Mouse (Mus musculus) limb, embryonic 15.5 days (tissue): Measurements from ENCODE around the gene Tmem119. TPM values are rescaled to one million over a fixed set of nuclear protein-coding genes. Genes with fewer than 3 reads are reported as not detected.

ENCODE experiments used
- ATAC-seq: fragments of 200-750 bp; cut with Nextera tagmentation; 2 replicates; pipeline ENCODE4 v1.8.0; 2017; ENCODE audit warnings: low read depth, moderate TSS enrichment; ENCODE audit not compliant: insufficient number of reproducible peaks, low FRiP score, low TSS enrichment
- H3K27ac ChIP-seq: fragments of 300-500 bp; sonication (generic); 2 replicates; pipeline ENCODE4 v1.5.1; 2015; ENCODE audit warnings: moderate library complexity, mild to moderate bottlenecking, inconsistent platforms
- H3K27me3 ChIP-seq: fragments of 300-500 bp; sonication (generic); 2 replicates; pipeline ENCODE4 v1.6.1; 2015; ENCODE audit warnings: inconsistent platforms
- H3K36me3 ChIP-seq: fragments of 300-500 bp; sonication (generic); 2 replicates; pipeline ENCODE4 v1.6.1; 2015; ENCODE audit warnings: inconsistent platforms
- H3K4me1 ChIP-seq: fragments of 300-500 bp; sonication (generic); 2 replicates; pipeline ENCODE4 v1.6.1; 2015; ENCODE audit warnings: inconsistent platforms
- H3K4me2 ChIP-seq: fragments of 300-500 bp; sonication (generic); 2 replicates; pipeline ENCODE4 v1.6.1; 2015; ENCODE audit warnings: mild to moderate bottlenecking, inconsistent platforms
- H3K4me3 ChIP-seq: fragments of 300-500 bp; sonication (generic); 2 replicates; pipeline ENCODE4 v1.5.1; 2015; ENCODE audit warnings: mild to moderate bottlenecking, inconsistent platforms
- H3K9ac ChIP-seq: fragments of 300-500 bp; sonication (generic); 2 replicates; pipeline ENCODE4 v1.6.1; 2015; ENCODE audit warnings: inconsistent platforms
- H3K9me3 ChIP-seq: fragments of 300-500 bp; sonication (generic); 2 replicates; pipeline ENCODE4 v1.6.1; 2016; ENCODE audit warnings: inconsistent platforms
- WGBS: fragments of 180-500 bp; shearing (Covaris S2); methylation state at CpG from one replicate; pipeline ENCODE4 v1.1.7; 2015; 5-methylcytosine and 5-hydroxymethylcytosine counted together
- polyA plus RNA-seq: library from polyadenylated mRNA; unstranded; fragments of >200 nt; fragmentation: Nextera tagmentation; extraction: Ambion mirVana; gene quantifications from 2 replicates; pipeline ENCODE4 v1.2.1, GENCODE M21; 2015

The Tmem119 gene
- polyA plus RNA-seq, 1 experiment from 2014 or later, result 204 TPM

DNA sequence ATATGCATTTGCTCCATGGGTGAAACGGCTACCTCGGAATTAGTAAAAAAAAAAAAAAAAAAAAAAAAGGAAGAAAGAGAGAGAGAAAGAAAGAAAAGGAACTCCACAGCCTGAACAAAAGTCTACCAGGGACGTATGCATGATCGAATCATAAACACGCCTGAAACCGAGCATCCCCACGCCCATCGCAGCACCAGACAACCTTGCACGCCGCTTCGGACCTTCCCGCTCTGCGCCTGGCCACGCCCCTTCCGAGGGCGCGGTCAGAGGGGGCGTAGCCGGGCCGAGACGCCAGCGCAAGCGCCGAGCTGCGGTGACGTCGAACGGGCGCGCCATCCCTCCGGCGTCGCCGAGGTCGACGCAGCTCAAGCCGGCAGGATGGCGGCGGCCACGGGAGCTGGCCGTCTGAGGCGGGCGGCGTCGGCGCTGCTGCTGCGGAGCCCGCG is 27.8 kb downstream of the Tmem119 start, which contains the start of the genes Sart3 and Iscu:
Sart3 (minus strand) TSS at position 61 of the 446 bp plus-strand sequence.
Iscu (plus strand) TSS at position 299 of the 446 bp plus-strand sequence.
- Histone ChIP-seq H3K4me3 (peak within 1 kb of the TSS; percentile 100), H3K27me3 (no peaks in the 10 kb centered on the region), H3K4me1 (peaks cover 34% of the 10 kb centered on the region), H3K9me3 (no peaks in the 10 kb centered on the region), H3K36me3 (peaks cover 45% of the 10 kb centered on the region), H3K27ac (peak within 1 kb of the TSS; percentile 98), H3K9ac (peak within 1 kb of the TSS; percentile 92), H3K4me2 (peak within 1 kb of the TSS; percentile 90)
- under 1% methylated on average over 47 of the region's 49 CpGs for WGBS
- ATAC-seq, result peak; percentile 88

DNA sequence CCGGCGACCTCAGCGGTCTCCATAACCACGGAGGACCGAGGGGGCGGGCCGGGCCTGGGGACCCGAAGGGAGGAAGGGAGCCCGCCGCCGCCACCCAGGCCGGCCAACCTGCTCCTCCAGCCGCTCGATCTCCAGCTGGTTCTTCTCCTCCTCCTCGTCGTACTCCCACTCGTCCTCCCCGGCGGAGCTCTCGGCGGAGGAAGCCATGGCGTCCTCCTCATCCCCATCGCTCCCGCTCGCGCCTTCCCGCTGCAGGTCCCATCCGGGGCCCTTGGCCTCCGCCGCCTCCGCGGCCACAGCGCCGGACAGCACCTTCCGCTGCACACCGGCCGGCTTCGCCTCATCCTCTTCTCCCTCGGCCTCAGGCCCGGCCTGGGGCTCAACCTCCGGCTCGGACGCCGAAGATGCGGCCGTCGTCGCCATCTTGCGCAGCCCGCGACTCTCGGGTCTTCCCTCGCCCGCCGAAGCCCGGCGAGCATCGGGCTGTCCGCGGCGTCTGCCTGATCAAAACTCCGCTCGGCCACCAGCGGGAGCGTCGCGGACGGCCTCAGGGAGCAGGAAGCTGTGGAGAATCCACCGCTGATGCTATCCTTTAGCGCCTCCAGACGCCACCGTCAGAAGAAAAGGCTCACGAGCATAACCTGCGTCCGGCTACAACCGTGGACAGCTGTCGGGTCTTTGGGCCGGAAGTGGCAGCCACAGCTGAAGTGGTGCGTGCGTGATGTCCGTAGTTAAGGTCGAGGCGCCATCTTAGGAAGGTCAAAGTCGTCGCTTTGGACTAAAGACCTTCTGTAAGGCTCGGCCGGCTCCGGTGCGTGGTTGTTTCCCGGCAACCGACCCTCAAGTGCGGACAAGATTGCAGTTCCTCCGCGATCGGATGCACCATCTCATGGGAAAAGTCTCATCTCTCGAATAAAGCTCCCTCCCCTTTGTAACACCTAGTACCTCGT is 28.8 kb downstream of the Tmem119 start:
- peak overlapping the region; percentile 92 for H3K9ac ChIP-seq
- ATAC-seq, result peak; percentile 80
- peaks cover 40% of the 10 kb centered on the region for H3K36me3 ChIP-seq
- no peaks in the 10 kb centered on the region for H3K9me3 ChIP-seq
- peaks cover 34% of the 10 kb centered on the region for H3K4me1 ChIP-seq
- peak overlapping the region; percentile 98 for H3K27ac ChIP-seq
- peak overlapping the region; percentile 90 for H3K4me2 ChIP-seq
- WGBS, result under 1% methylated on average over 97 of the region's 97 CpGs
- H3K27me3 ChIP-seq, result no peaks in the 10 kb centered on the region
- H3K4me3 ChIP-seq, result peak overlapping the region; percentile 100

DNA sequence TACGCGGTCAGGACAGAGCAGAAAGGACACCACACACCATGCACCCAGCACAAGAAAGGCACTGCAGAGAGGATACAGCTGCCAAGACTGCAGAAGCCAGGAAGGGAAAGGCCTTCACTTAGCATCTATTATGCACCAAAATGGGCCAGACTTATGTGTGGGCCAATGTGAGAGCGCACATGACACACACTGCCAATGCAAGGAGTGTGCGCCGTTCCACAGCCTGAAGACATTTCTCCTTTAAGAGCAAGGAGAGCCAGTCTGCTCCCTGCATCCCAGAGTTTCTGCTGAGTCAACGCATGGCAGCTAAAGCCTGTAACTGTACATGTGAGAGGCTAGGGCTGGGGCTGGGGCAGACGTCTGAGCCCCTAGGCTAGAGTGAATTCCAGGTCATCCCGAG is 31.5 kb downstream of the Tmem119 start:
- no peak overlapping the region for H3K4me3 ChIP-seq
- no peak overlapping the region for H3K4me2 ChIP-seq
- H3K9ac ChIP-seq, result no peak overlapping the region
- H3K4me1 ChIP-seq, result peaks cover 30% of the 10 kb centered on the region
- peaks cover 28% of the 10 kb centered on the region for H3K36me3 ChIP-seq
- H3K27me3 ChIP-seq, result no peaks in the 10 kb centered on the region
- no peak for ATAC-seq
- 89% methylated on average over 8 of the region's 8 CpGs for WGBS
- no peak overlapping the region for H3K27ac ChIP-seq
- no peaks in the 10 kb centered on the region for H3K9me3 ChIP-seq

DNA sequence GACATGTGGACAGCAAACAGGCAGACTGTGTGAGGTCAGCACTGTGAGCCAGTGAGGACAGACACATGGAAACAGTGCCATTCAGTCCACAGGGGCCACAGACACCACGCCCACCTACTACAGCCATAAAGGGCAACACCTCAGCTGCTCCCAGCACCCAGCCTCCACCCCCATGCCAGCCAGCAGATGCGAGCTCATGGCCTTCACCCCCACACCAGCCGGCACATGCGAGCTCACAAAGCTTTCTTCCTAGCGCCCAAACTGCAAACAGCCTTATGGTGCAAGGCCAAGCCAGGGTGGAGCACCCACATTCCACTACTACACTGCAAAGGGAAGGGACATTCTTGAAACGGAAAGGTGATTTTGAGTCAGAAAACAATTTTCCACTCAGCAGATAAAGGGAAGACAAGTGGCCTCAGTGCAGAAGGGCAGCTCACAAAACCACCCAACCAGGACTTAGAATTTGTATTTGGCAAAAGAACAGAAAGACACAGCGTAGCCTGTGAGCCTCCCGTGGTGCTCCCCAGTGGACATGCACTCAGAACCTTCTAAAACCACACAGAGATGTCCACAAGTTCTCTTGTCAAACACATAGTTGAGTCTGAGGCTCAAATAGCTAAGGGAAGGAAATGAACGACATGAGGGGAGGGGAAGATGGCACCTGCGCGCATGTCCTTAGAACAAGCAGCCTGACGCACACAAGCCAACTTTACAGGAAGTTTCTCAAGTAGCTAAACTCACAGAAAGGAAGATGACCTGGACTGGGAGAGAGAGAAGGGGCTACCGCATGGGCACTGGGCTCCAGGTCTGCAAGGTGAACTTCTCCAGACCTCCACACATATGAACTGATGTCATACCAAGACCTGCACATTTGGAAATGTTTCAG is 34.4 kb downstream of the Tmem119 start:
- 81% methylated on average over 13 of the region's 13 CpGs for WGBS
- H3K4me1 ChIP-seq, result peaks cover 22% of the 10 kb centered on the region
- no peak overlapping the region for H3K27ac ChIP-seq
- H3K27me3 ChIP-seq, result no peaks in the 10 kb centered on the region
- no peak overlapping the region for H3K4me2 ChIP-seq
- no peak for ATAC-seq
- peaks cover 56% of the 10 kb centered on the region for H3K36me3 ChIP-seq
- H3K9ac ChIP-seq, result no peak overlapping the region
- H3K4me3 ChIP-seq, result no peak overlapping the region
- no peaks in the 10 kb centered on the region for H3K9me3 ChIP-seq

DNA sequence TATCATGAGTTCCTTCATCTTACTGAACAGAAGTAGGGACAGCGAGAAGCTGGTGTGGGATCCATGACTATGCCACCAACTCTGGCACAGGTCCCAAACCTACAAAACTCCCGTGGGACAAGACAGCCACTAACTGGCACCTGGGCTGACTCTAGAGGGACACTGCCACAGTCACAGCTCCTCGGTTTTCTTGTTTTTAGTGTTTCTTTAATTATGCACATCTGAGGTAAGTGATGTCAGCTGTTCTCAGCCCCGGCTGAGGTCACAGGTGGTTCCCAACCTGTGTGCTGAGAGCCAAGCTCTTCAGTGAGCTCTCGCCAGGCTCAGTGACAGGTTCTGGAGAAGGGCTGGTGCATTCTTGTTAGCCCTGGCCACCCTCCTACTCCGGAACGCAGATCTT is 35.9 kb downstream of the Tmem119 start:
- no peak for ATAC-seq
- Histone ChIP-seq H3K36me3 (peaks cover 70% of the 10 kb centered on the region), H3K4me1 (peaks cover 8% of the 10 kb centered on the region), H3K27ac (no peak overlapping the region), H3K9me3 (no peaks in the 10 kb centered on the region), H3K27me3 (no peaks in the 10 kb centered on the region), H3K4me2 (no peak overlapping the region), H3K4me3 (no peak overlapping the region), H3K9ac (no peak overlapping the region)
- WGBS, result 80% methylated on average over 7 of the region's 7 CpGs

DNA sequence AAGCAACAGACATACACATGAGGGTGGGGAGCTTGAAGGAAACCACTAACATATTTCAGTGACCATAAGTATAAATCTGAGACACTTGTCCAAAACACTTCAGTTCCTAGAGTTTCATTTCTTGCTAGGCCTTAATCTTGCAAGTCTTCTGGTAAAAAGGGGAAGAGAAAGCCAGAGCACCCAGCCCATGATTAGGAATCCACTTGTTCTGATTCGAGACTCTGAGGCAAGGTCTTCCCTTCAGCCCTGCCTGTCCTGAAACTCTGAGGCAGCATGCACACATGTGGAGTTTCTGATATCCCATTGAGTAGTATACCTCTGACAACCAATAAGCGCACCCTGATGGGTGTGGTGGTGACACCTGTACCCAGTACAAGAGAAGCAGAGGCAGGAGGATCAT is 38.7 kb downstream of the Tmem119 start:
- peaks cover 85% of the 10 kb centered on the region for H3K36me3 ChIP-seq

DNA sequence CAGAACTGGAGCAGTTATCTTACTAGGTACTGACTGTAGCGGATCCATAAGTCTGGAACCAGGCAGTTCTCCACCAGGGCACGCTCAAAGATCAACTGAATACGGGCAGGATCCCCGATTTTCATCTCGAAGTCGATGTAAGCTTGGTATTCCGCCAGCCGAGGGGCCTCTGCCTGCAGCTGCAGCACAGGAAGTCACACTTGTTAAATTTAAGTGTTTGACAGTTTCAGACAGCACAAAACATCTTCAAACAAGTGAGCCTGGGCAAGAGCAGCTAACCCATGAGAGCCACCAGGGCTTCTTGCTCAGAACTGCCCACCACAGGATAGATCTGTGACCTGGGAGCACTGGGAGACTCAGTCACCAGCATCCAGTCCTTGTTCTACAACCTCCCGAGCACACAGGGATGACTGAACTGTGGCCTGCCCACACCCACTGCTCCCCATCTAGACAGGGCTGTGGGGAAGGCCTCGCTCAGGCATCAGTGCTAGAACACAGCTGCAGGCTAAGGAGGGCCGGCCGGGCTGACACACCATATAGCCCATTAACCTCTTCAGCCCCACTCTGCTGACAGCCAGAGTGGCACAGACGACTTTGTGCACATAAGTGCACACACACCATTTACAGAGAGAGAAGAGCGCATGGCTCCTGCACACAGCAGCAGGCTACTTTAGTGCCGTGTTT is 44.8 kb downstream of the Tmem119 start:
- Histone ChIP-seq H3K9me3 (no peaks in the 10 kb centered on the region), H3K4me3 (no peak overlapping the region), H3K4me1 (no peaks in the 10 kb centered on the region), H3K9ac (no peak overlapping the region), H3K4me2 (no peak overlapping the region), H3K36me3 (peaks cover 99% of the 10 kb centered on the region), H3K27ac (no peak overlapping the region), H3K27me3 (no peaks in the 10 kb centered on the region)
- WGBS, result 82% methylated on average over 15 of the region's 15 CpGs
- ATAC-seq, result no peak

More for the DNA sequence above, 38.7 kb downstream of the Tmem119 start:
- Histone ChIP-seq H3K27ac (no peak overlapping the region), H3K9me3 (no peaks in the 10 kb centered on the region), H3K4me1 (no peaks in the 10 kb centered on the region), H3K27me3 (no peaks in the 10 kb centered on the region), H3K4me2 (no peak overlapping the region), H3K9ac (no peak overlapping the region), H3K4me3 (no peak overlapping the region)
- no peak for ATAC-seq
- WGBS, result 91% methylated on average over 2 of the region's 2 CpGs

DNA sequence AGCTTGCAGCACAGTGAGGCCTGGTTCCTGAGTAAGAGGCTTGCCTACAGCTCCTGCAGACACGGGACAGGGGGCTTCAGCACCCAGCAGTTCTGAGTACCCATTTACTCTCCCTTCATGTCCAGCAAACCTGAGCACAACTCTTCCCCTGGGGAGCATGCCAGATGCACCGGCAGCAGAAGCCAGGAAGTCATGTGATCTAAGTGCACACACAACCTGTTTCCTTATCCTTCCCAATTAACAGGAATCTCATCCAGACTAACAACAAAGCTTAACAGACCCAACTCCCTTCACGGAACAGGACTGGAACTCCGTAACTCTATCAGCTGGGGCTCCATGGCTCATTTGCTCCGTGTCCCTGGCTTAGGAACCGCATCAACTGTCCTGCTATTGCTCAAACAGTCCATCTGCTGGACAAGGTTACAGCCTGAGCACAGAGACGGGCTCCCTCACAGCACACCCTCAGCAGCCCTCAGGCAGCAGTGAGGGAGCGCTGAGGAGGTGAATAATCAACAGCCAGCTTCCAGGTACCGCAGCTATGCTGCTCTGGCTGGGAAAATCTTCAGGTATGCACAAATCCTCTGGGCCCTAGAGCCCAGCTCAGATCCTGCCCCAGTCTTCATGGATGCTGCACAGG is 48.7 kb downstream of the Tmem119 start:
- Histone ChIP-seq H3K4me1 (no peaks in the 10 kb centered on the region), H3K27ac (no peak overlapping the region), H3K36me3 (peaks cover 98% of the 10 kb centered on the region), H3K4me2 (no peak overlapping the region), H3K9ac (no peak overlapping the region), H3K4me3 (no peak overlapping the region), H3K27me3 (no peaks in the 10 kb centered on the region), H3K9me3 (no peaks in the 10 kb centered on the region)
- no peak for ATAC-seq
- 87% methylated on average over 9 of the region's 9 CpGs for WGBS

DNA sequence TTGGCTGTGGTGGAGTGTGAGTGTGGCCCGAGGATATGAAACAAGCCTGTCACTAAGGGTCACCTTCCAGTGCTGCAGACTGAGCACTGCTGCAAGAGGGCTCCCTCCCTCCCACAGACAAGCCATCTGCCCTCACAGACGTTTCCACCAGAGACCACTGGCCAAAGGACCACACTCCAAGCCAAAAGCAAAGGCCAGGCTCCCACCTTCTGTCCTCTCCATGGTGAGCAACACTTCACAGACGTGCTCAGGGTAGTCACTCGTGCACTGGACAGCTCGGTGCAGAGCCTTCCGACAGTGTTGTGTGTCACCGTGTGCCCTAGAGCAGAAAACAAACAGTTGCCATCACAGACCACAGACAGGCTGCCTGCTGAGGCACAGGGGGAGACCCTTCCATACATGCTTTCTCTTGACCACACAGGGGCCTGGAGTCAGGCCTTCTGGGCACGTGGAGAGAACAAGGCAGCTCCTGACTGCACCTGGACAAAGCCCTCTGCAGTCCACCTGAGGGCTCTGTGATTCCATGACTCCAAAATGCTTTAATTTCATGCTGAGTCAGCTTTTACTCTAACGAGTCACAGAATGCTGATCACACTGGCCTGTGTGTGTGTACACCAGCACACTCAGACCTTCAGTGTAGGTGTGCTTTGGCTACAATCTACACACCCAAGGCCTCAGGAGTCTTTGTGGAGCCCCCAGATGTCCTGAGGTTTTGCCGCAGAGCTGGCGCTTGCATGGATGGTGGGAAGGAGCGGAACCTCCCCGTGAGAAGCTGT is 51.6 kb downstream of the Tmem119 start:
- no peaks in the 10 kb centered on the region for H3K4me1 ChIP-seq
- WGBS, result 93% methylated on average over 13 of the region's 13 CpGs
- H3K27me3 ChIP-seq, result no peaks in the 10 kb centered on the region
- H3K27ac ChIP-seq, result no peak overlapping the region
- H3K9me3 ChIP-seq, result no peaks in the 10 kb centered on the region
- H3K36me3 ChIP-seq, result peaks cover 98% of the 10 kb centered on the region
- no peak overlapping the region for H3K4me3 ChIP-seq
- no peak overlapping the region for H3K9ac ChIP-seq
- ATAC-seq, result no peak
- no peak overlapping the region for H3K4me2 ChIP-seq

DNA sequence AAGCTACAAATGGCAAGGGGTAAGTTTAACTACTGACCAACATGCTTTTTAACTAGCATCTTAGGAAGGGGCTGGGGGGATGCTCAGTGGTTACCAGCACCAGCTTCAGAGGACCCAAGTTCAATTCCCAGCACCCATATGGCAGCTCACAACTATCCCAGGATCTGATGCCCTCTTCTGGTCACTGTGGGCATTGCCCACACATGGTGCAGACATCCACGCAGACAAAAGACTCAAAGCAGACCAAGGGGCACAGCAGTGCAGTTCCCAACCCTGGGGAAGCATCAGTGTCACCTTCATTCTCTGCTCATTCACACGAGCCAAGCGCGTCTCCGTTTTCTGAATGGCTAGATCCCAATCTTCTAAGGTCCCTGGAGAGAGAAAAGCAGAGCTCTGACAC is 52.7 kb downstream of the Tmem119 start:
- peaks cover 98% of the 10 kb centered on the region for H3K36me3 ChIP-seq
- WGBS, result 89% methylated on average over 5 of the region's 5 CpGs
- H3K27ac ChIP-seq, result no peak overlapping the region
- no peak overlapping the region for H3K4me2 ChIP-seq
- H3K9ac ChIP-seq, result no peak overlapping the region
- no peak for ATAC-seq
- H3K27me3 ChIP-seq, result no peaks in the 10 kb centered on the region
- no peak overlapping the region for H3K4me3 ChIP-seq
- H3K4me1 ChIP-seq, result no peaks in the 10 kb centered on the region
- no peaks in the 10 kb centered on the region for H3K9me3 ChIP-seq
